Mouse (Mus musculus): ENCODE results near the gene Tm4sf5. TPM values are rescaled to one million over a fixed set of nuclear protein-coding genes. Genes with fewer than 3 reads are reported as not detected.

The Tm4sf5 gene
- polyA plus RNA-seq (2015; fragmentation: Nextera tagmentation; extraction: Ambion mirVana), result 91.8 and 104 TPM in 2 replicates

DNA sequence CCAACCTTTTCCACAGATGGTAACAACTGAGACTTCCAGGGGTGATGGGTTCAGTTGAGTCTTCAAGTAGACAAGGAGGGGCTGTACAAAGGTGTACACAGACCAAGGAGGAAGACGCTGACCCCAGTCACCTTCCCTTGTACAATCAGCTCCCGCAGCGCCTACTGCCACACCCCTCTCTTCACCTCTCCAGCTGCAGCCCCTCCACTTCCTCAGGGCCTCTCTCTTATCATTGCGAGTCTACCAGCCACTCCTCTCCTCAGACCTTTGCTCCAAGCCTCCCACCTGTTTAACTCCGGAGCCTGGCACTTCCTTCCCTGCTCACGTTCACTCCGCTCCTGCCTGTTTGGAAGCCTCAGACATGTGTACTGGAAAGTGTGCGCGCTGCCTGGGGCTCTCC is at the start of gene Tm4sf5:
Gene Tm4sf5, plus strand, starts transcription at position 275 of the 400 bp plus-strand sequence.
- H3K27me3 ChIP-seq (ENCODE audit: control insufficient read depth, insufficient read depth, low read length), result no peaks in the 10 kb centered on the region
- peak within 1 kb of the TSS; percentile 39 for H3K4me2 ChIP-seq (replicated peaks; ENCODE audit: low read depth)
- peak within 1 kb of the TSS; percentile 71 for H3K27ac ChIP-seq (replicated peaks)
- H3K4me3 ChIP-seq (ENCODE audit: low read depth, low read length), result 0 out of 2 replicates have a peak within 1 kb of the TSS, but pooled peaks have one; percentile 8
- DNase-seq (ENCODE audit: low spot score), result peak; percentile 81
- no peaks in the 10 kb centered on the region for H3K9me3 ChIP-seq (ENCODE audit: control insufficient read depth, low read length)
- 37% methylated on average over 9 of the region's 9 CpGs for WGBS
- H3K9ac ChIP-seq (ENCODE audit: low read length), result 0 out of 2 replicates have a peak within 1 kb of the TSS, but pooled peaks have one; percentile 1
- TF ChIP-seq CTCF (IDR thresholded peaks at IDR 0.05; ENCODE audit: low read depth), result no peak
- TF ChIP-seq EP300 (optimal IDR thresholded peaks at IDR 0.05), result no peak
- peak; percentile 88 for ATAC-seq (ENCODE audit: low FRiP score, low TSS enrichment)
- H3K36me3 ChIP-seq (ENCODE audit: control insufficient read depth, insufficient read depth, low read length), result no peaks in the 10 kb centered on the region
- H3K4me1 ChIP-seq (replicated peaks; ENCODE audit: control insufficient read depth, insufficient read depth), result no peaks in the 10 kb centered on the region

DNA sequence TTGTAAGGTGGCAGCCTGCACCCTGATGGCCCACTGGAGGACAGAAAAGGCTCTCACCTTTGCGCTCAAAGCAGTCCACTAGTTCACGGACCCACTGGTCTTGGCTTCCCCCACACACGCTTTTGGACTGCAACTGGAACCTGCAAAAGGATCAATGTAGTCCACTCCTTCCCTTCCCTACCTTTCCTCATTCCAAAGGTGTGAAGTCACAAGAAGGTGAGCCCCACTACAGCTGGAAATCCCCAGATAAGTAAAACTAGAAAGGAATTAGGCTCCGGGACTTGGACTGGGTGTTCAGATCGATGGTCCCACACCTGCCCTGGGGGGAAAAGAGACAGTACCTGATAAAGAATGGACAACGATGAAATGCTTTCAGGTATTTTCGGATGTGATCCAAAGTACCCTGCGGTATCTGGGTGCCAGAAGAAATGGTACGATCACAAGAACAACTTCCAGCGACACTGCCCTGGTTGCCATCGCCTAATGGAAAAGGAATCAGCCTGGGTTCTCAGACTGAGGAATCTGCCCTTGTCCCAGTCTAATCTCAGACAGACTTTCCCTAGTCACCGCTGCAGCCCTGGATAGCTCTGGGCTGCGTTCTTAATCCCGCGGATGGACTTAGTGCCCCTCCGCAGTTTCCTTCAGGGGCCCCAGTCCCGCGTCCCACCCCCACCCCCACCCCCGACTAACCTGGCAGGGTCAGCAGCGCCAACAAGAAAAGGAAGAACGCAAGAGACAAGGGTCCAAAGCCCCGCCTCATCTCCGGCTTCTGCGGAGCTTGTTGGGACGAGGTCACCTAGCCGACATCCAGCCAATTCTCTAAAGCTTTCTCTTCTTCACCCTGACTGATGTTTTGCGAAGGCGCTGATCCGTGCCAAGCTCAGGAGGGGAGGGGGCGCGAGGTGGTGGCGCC is 46.1 kb upstream of the Tm4sf5 start, which contains the start of gene Zmynd15:
Gene Zmynd15, plus strand, starts transcription at position 746 of the 913 bp plus-strand sequence.
- DNase-seq (ENCODE audit: low spot score) (peak; percentile 39), ATAC-seq (ENCODE audit: low FRiP score, low TSS enrichment) (peak; percentile 36)
- H3K9ac ChIP-seq (ENCODE audit: low read length), result peak within 1 kb of the TSS; percentile 75
- WGBS, result 13% methylated on average over 30 of the region's 32 CpGs
- peak within 1 kb of the TSS; percentile 61 for H3K4me3 ChIP-seq (ENCODE audit: low read depth, low read length)
- H3K27ac ChIP-seq (replicated peaks), result peak within 1 kb of the TSS; percentile 61
- no peak for TF ChIP-seq EP300 (optimal IDR thresholded peaks at IDR 0.05)
- TF ChIP-seq CTCF (IDR thresholded peaks at IDR 0.05; ENCODE audit: low read depth), result no peak
- H3K4me2 ChIP-seq (replicated peaks; ENCODE audit: low read depth), result peak within 1 kb of the TSS; percentile 92
- H3K4me1 ChIP-seq (replicated peaks; ENCODE audit: control insufficient read depth, insufficient read depth), result no peaks in the 10 kb centered on the region; the same call in 1 of the 2 replicates
- H3K9me3 ChIP-seq (ENCODE audit: control insufficient read depth, low read length), result no peaks in the 10 kb centered on the region
- peaks cover 3% of the 10 kb centered on the region for H3K36me3 ChIP-seq (ENCODE audit: control insufficient read depth, insufficient read depth, low read length)
- no peaks in the 10 kb centered on the region for H3K27me3 ChIP-seq (ENCODE audit: control insufficient read depth, insufficient read depth, low read length)

DNA sequence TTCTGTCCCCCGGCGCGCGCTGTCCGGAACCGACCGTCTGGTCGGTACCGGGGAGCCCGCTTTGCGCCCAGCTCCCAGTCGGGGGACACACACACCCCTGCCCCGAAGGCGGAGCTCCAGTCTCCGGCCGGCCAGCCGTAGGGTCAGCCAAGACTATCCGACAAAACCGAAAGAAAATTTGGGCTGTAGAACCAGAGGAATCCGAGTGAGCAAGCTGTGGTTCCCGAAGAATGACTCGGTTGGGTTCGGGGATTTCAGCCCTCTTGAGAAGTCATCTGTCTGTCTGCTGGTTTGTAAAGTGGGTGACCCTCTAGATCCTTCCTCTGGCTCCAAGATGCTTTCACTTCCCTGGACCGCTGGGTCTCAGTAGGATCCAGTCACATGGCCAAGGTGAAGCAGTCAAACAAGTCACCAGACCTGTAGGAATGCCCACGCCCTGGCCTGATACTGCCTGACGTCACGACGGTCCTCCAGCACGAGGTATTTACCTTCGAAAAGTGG is 45.4 kb upstream of the Tm4sf5 start, which contains the start of gene Cxcl16:
Gene Cxcl16, minus strand, starts transcription at position 384 of the 501 bp plus-strand sequence.
- peak within 1 kb of the TSS; percentile 92 for H3K4me2 ChIP-seq (replicated peaks; ENCODE audit: low read depth)
- 7% methylated on average over 30 of the region's 30 CpGs for WGBS
- peak within 1 kb of the TSS; percentile 75 for H3K9ac ChIP-seq (ENCODE audit: low read length)
- H3K9me3 ChIP-seq (ENCODE audit: control insufficient read depth, low read length), result no peaks in the 10 kb centered on the region
- peaks cover 3% of the 10 kb centered on the region; the same call in 1 of the 2 replicates for H3K36me3 ChIP-seq (ENCODE audit: control insufficient read depth, insufficient read depth, low read length)
- peak within 1 kb of the TSS; percentile 61 for H3K27ac ChIP-seq (replicated peaks)
- peak within 1 kb of the TSS; percentile 61 for H3K4me3 ChIP-seq (ENCODE audit: low read depth, low read length)
- ATAC-seq (ENCODE audit: low FRiP score, low TSS enrichment), result peak; percentile 85
- peak; percentile 88 for DNase-seq (ENCODE audit: low spot score)
- no peaks in the 10 kb centered on the region; the same call in 1 of the 2 replicates for H3K4me1 ChIP-seq (replicated peaks; ENCODE audit: control insufficient read depth, insufficient read depth)
- H3K27me3 ChIP-seq (ENCODE audit: control insufficient read depth, insufficient read depth, low read length), result no peaks in the 10 kb centered on the region
- TF ChIP-seq CTCF (IDR thresholded peaks at IDR 0.05; ENCODE audit: low read depth) (no peak), EP300 (optimal IDR thresholded peaks at IDR 0.05) (no peak)

- no peak overlapping the region for H3K4me2 ChIP-seq (replicated peaks; ENCODE audit: low read depth)
- no peak overlapping the region for H3K4me3 ChIP-seq (ENCODE audit: low read depth, low read length)
- no peak for TF ChIP-seq EP300 (optimal IDR thresholded peaks at IDR 0.05)
- TF ChIP-seq CTCF (IDR thresholded peaks at IDR 0.05; ENCODE audit: low read depth), result no peak
- no peaks in the 10 kb centered on the region for H3K9me3 ChIP-seq (ENCODE audit: control insufficient read depth, low read length)
- ATAC-seq (ENCODE audit: low FRiP score, low TSS enrichment), result no peak
- 0 out of 2 replicates have a peak, but pooled peaks cover 5% of the 10 kb centered on the region for H3K4me1 ChIP-seq (replicated peaks; ENCODE audit: control insufficient read depth, insufficient read depth)
- H3K9ac ChIP-seq (ENCODE audit: low read length), result no peak overlapping the region
- no peaks in the 10 kb centered on the region for H3K27me3 ChIP-seq (ENCODE audit: control insufficient read depth, insufficient read depth, low read length)
- no peak for DNase-seq (ENCODE audit: low spot score)
- H3K27ac ChIP-seq (replicated peaks), result no peak overlapping the region
- WGBS, result 76% methylated on average over 5 of the region's 5 CpGs
- H3K36me3 ChIP-seq (ENCODE audit: control insufficient read depth, insufficient read depth, low read length), result no peaks in the 10 kb centered on the region
Observed at GRCm38 (mm10) chr11:70463970-70464369, 41.1 kb upstream of the Tm4sf5 start.

DNA sequence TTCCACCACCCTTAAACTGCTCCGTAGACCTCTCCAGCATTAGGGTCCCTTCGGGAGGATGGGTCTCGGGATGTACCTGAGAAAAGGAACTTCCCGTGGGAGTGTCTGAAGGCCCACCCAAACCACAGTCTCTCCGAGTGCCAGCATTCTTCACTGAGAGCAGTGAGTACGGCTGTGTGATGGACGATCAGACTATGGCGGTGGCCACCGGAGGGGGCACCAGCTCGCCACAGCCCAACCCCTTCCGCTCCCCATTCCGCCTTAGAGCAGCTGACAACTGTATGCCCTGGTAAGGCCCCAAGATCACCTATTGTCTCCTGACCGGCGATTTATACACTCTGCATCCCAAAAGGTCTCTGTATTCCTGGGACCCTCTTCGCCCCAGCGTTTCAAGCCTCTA is 39.8 kb upstream of the Tm4sf5 start:
- Histone ChIP-seq H3K9ac (ENCODE audit: low read length) (0 out of 2 replicates have a peak overlapping the region, but pooled peaks have one; percentile 32), H3K4me1 (replicated peaks; ENCODE audit: control insufficient read depth, insufficient read depth) (0 out of 2 replicates have a peak, but pooled peaks cover 5% of the 10 kb centered on the region), H3K27me3 (ENCODE audit: control insufficient read depth, insufficient read depth, low read length) (no peaks in the 10 kb centered on the region), H3K4me2 (replicated peaks; ENCODE audit: low read depth) (peak overlapping the region; percentile 66), H3K27ac (replicated peaks) (no peak overlapping the region), H3K36me3 (ENCODE audit: control insufficient read depth, insufficient read depth, low read length) (no peaks in the 10 kb centered on the region), H3K4me3 (ENCODE audit: low read depth, low read length) (no peak overlapping the region), H3K9me3 (ENCODE audit: control insufficient read depth, low read length) (no peaks in the 10 kb centered on the region)
- no peak for DNase-seq (ENCODE audit: low spot score)
- no peak; the same call in 1 of the 2 replicates for ATAC-seq (ENCODE audit: low FRiP score, low TSS enrichment)
- WGBS, result 40% methylated on average over 16 of the region's 16 CpGs
- no peak for TF ChIP-seq CTCF (IDR thresholded peaks at IDR 0.05; ENCODE audit: low read depth)
- no peak for TF ChIP-seq EP300 (optimal IDR thresholded peaks at IDR 0.05)

Data from stomach, postnatal 0 days (tissue).